Mouse (Mus musculus): ENCODE measurements around the gene Nipal4. TPM values are rescaled to one million over a fixed set of nuclear protein-coding genes. Genes with fewer than 3 reads are reported as not detected.

Gene Nipal4
- total and polyA plus RNA-seq, 3 experiments = 0.11 to 0.20 (median 0.18) TPM

GRCm38 (mm10) chr11:46110945-46111287 lies 55.4 kb downstream of the Nipal4 start:
- TF ChIP-seq EP300 (IDR thresholded peaks at IDR 0.05; ENCODE audit: insufficient read depth, low read depth, low read length) (no peak), POLR2A (IDR thresholded peaks at IDR 0.05; ENCODE audit: insufficient read depth, low read depth, low read length) (no peak), CTCF (IDR thresholded peaks at IDR 0.05) (no peak)
- H3K4me1 ChIP-seq (ENCODE audit: control insufficient read depth, insufficient read depth, low read length) = peaks cover 19% of the 10 kb centered on the region
- no peak for DNase-seq
- peaks cover 9% of the 10 kb centered on the region for H3K36me3 ChIP-seq (ENCODE audit: control insufficient read depth, insufficient read depth, low read length)
- peak overlapping the region; percentile 83 for H3K27ac ChIP-seq
- H3K27me3 ChIP-seq (ENCODE audit: control insufficient read depth, insufficient read depth, low read length) = no peaks in the 10 kb centered on the region
- no peaks in the 10 kb centered on the region for H3K79me2 ChIP-seq (replicated peaks; ENCODE audit: control insufficient read depth, insufficient read depth, low read length)
- H3K4me3 ChIP-seq = no peak overlapping the region
- intact Hi-C loops (cut with DNase I) = loop anchor here (1.0 kb wide), 1 partner anchor 48 kb away; no protein-coding TSS in a partner anchor
- no peak overlapping the region for H3K9ac ChIP-seq (ENCODE audit: low read depth, low read length)
- WGBS = 48% methylated on average over 1 of the region's 1 CpGs

- H3K79me2 ChIP-seq (replicated peaks; ENCODE audit: control insufficient read depth, insufficient read depth, low read length) = no peaks in the 10 kb centered on the region
- H3K4me3 ChIP-seq = no peak overlapping the region
- H3K27me3 ChIP-seq (ENCODE audit: control insufficient read depth, insufficient read depth, low read length) = no peaks in the 10 kb centered on the region
- H3K36me3 ChIP-seq (ENCODE audit: control insufficient read depth, insufficient read depth, low read length) = peaks cover 9% of the 10 kb centered on the region
- H3K9ac ChIP-seq (ENCODE audit: low read depth, low read length) = no peak overlapping the region
- H3K27ac ChIP-seq = peak overlapping the region; percentile 83
- peak in 1 of 2 experiments; percentile 66 for DNase-seq
- WGBS = 35% methylated on average over 8 of the region's 8 CpGs
- peaks cover 16% of the 10 kb centered on the region for H3K4me1 ChIP-seq (ENCODE audit: control insufficient read depth, insufficient read depth, low read length)
- intact Hi-C loops (cut with DNase I) = loop anchor here (1.0 kb wide), 1 partner anchor 47 kb away; no protein-coding TSS in a partner anchor
- TF ChIP-seq EP300 (IDR thresholded peaks at IDR 0.05; ENCODE audit: insufficient read depth, low read depth, low read length) = 0 out of 2 replicates have a peak, but pooled peaks have one; percentile 37
- no peak for TF ChIP-seq CTCF (IDR thresholded peaks at IDR 0.05)
- no peak for TF ChIP-seq POLR2A (IDR thresholded peaks at IDR 0.05; ENCODE audit: insufficient read depth, low read depth, low read length)
Observed at GRCm38 (mm10) chr11:46110156-46110944, 56.0 kb downstream of the Nipal4 start.

GRCm38 (mm10) chr11:46109206-46109605 lies 57.1 kb downstream of the Nipal4 start:
- peaks cover 9% of the 10 kb centered on the region for H3K36me3 ChIP-seq (ENCODE audit: control insufficient read depth, insufficient read depth, low read length)
- H3K27me3 ChIP-seq (ENCODE audit: control insufficient read depth, insufficient read depth, low read length) = no peaks in the 10 kb centered on the region
- no peak overlapping the region for H3K9ac ChIP-seq (ENCODE audit: low read depth, low read length)
- TF ChIP-seq CTCF (IDR thresholded peaks at IDR 0.05) = no peak
- no peak for TF ChIP-seq POLR2A (IDR thresholded peaks at IDR 0.05; ENCODE audit: insufficient read depth, low read depth, low read length)
- TF ChIP-seq EP300 (IDR thresholded peaks at IDR 0.05; ENCODE audit: insufficient read depth, low read depth, low read length) = no peak
- no peak for DNase-seq
- intact Hi-C loops (cut with DNase I) = no loop called here
- H3K4me1 ChIP-seq (ENCODE audit: control insufficient read depth, insufficient read depth, low read length) = peaks cover 16% of the 10 kb centered on the region
- 73% methylated on average over 5 of the region's 5 CpGs for WGBS
- no peak overlapping the region for H3K4me3 ChIP-seq
- H3K27ac ChIP-seq = peak overlapping the region; percentile 83
- no peaks in the 10 kb centered on the region for H3K79me2 ChIP-seq (replicated peaks; ENCODE audit: control insufficient read depth, insufficient read depth, low read length)

- Histone ChIP-seq H3K27ac (peak overlapping the region; percentile 27), H3K4me1 (ENCODE audit: control insufficient read depth, insufficient read depth, low read length) (peaks cover 20% of the 10 kb centered on the region), H3K36me3 (ENCODE audit: control insufficient read depth, insufficient read depth, low read length) (peaks cover 8% of the 10 kb centered on the region), H3K9ac (ENCODE audit: low read depth, low read length) (no peak overlapping the region), H3K79me2 (replicated peaks; ENCODE audit: control insufficient read depth, insufficient read depth, low read length) (no peaks in the 10 kb centered on the region; the same call in 1 of the 2 replicates), H3K27me3 (ENCODE audit: control insufficient read depth, insufficient read depth, low read length) (no peaks in the 10 kb centered on the region), H3K4me3 (no peak overlapping the region)
- TF ChIP-seq EP300 (IDR thresholded peaks at IDR 0.05; ENCODE audit: insufficient read depth, low read depth, low read length) (no peak), CTCF (IDR thresholded peaks at IDR 0.05) (no peak), POLR2A (IDR thresholded peaks at IDR 0.05; ENCODE audit: insufficient read depth, low read depth, low read length) (no peak)
- peak in 1 of 2 experiments; percentile 27 for DNase-seq
- 49% methylated on average over 1 of the region's 1 CpGs for WGBS
- intact Hi-C loops (cut with DNase I) = no loop called here
Observed at GRCm38 (mm10) chr11:46107046-46107445, 59.3 kb downstream of the Nipal4 start.

GRCm38 (mm10) chr11:46102107-46102506 lies 64.2 kb downstream of the Nipal4 start:
- no peaks in the 10 kb centered on the region; the same call in 1 of the 2 replicates for H3K79me2 ChIP-seq (replicated peaks; ENCODE audit: control insufficient read depth, insufficient read depth, low read length)
- no peaks in the 10 kb centered on the region for H3K27me3 ChIP-seq (ENCODE audit: control insufficient read depth, insufficient read depth, low read length)
- no peak overlapping the region for H3K4me3 ChIP-seq
- peaks cover 11% of the 10 kb centered on the region for H3K4me1 ChIP-seq (ENCODE audit: control insufficient read depth, insufficient read depth, low read length)
- peak; percentile 61 to 73 for DNase-seq
- 34% methylated on average over 6 of the region's 6 CpGs for WGBS
- peak overlapping the region; percentile 38 for H3K27ac ChIP-seq
- peaks cover 6% of the 10 kb centered on the region for H3K36me3 ChIP-seq (ENCODE audit: control insufficient read depth, insufficient read depth, low read length)
- intact Hi-C loops (cut with DNase I) = no loop called here
- TF ChIP-seq EP300 (IDR thresholded peaks at IDR 0.05; ENCODE audit: insufficient read depth, low read depth, low read length) (0 out of 2 replicates have a peak, but pooled peaks have one; percentile 60), POLR2A (IDR thresholded peaks at IDR 0.05; ENCODE audit: insufficient read depth, low read depth, low read length) (no peak)
- no peak overlapping the region for H3K9ac ChIP-seq (ENCODE audit: low read depth, low read length)

Small RNAs within 50 kb of the gene (microRNA-seq; reads per million reads assigned to microRNA genes)
- gene Mir7239 (0 reads per million in 2 experiments), gene Mir8100 (0.39 to 0.56 reads per million in 2 experiments)

Other genes starting within 250 kb of the Nipal4 start
- gene Lsm11, start 221.6 kb downstream of the Nipal4 start, total RNA-seq (2021) = 1 to 10 TPM; 3.4 to 4.0 TPM
- 2.0 and 3.8 TPM in 2 replicates for gene Lsm11, start 221.6 kb downstream of the Nipal4 start, polyA plus RNA-seq (2012; rRNA removed)
- 1 to 10 TPM; 5.9 to 6.0 TPM for gene Thg1l, start 211.0 kb downstream of the Nipal4 start, total RNA-seq (2021)
- gene Thg1l, start 211.0 kb downstream of the Nipal4 start, polyA plus RNA-seq (2012; rRNA removed) = 5.7 and 7.2 TPM in 2 replicates
- gene Sox30, start 186.2 kb downstream of the Nipal4 start, total RNA-seq (2021) = under 1 TPM; 0.16 to 0.18 TPM
- 0.09 and 0.14 TPM in 2 replicates for gene Sox30, start 186.2 kb downstream of the Nipal4 start, polyA plus RNA-seq (2012; rRNA removed)
- gene Gm12166, start 114.2 kb downstream of the Nipal4 start, total RNA-seq (2021) = 1 to 10 TPM; 1.2 to 1.6 TPM
- 4.4 and 4.6 TPM in 2 replicates for gene Gm12166, start 114.2 kb downstream of the Nipal4 start, polyA plus RNA-seq (2012; rRNA removed)
- gene Adam19, start 110.5 kb downstream of the Nipal4 start, total RNA-seq (2021) = 10 to 100 TPM; 21.9 to 63.9 TPM
- 17.7 and 32.1 TPM in 2 replicates for gene Adam19, start 110.5 kb downstream of the Nipal4 start, polyA plus RNA-seq (2012; rRNA removed)
- not detected for gene Fndc9, start 69.0 kb upstream of the Nipal4 start, total RNA-seq (2021)
- gene Fndc9, start 69.0 kb upstream of the Nipal4 start, polyA plus RNA-seq (2012; rRNA removed) = not detected in 2 replicates
- gene Cyfip2, start 146.4 kb upstream of the Nipal4 start, total RNA-seq (2021) = 10 to 100 TPM; 55.2 to 68.8 TPM
- gene Cyfip2, start 146.4 kb upstream of the Nipal4 start, polyA plus RNA-seq (2012; rRNA removed) = 28.8 and 30.5 TPM in 2 replicates
- under 1 TPM; 0.26 to 0.30 TPM for gene Itk, start 223.0 kb upstream of the Nipal4 start, total RNA-seq (2021)
- gene Itk, start 223.0 kb upstream of the Nipal4 start, polyA plus RNA-seq (2012; rRNA removed) = 0.35 and 0.51 TPM in 2 replicates
- not detected for gene Fam71b, start 230.1 kb upstream of the Nipal4 start, total RNA-seq (2021)
- gene Fam71b, start 230.1 kb upstream of the Nipal4 start, polyA plus RNA-seq (2012; rRNA removed) = 0.06 TPM in 1 of 2 replicates, not detected in the other

Measured in heart, adult 2 months (tissue).